In the genomic region with DNA sequence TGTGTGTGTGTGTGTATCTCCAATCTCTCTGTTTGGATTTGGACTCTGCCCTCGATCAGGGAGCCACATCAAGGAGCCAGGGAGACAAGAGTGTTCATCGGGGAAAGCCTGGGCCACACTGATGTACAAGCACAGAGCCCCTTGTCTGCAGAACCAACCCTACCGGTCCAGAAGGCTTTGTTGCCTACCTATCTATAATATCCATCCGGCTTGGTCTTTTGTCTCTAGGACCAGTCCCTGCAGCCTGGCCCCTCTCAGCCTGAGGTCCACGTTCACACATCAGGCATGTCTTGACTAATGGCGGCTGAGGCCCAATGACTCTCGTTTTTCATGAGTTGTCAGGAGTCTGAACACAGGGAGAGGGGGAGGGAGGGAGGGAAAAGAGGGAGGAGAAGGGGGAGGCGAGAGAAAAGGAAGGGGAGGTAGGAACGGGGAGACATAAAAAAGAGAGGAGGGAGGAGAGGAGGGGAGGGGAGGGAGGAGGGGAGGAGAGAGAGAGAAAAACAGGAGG, we compare ENCODE assay signal across 10 mouse cellular contexts.
DNase-seq lines count a peak whose midpoint lies in the region; ATAC-seq and TF ChIP-seq lines count a peak whose summit lies in the region.
"Had no signal": no experiment of that assay in that cellular context is flagged by ENCODE, and none has a peak within 500 bp of the region (broad histone marks: within the 10 kb centered on the region; RNA-seq: fewer than 3 reads in every experiment).

No protein-coding gene starts in this region.

- TF ChIP-seq POLR2A in limb, embryonic 14.5 days (IDR thresholded peaks at IDR 0.05; ENCODE audit: borderline replicate concordance, extremely low read depth, insufficient read depth, insufficient read length), result no peak

- no peaks in the 10 kb centered on the region for H3K36me3 ChIP-seq in kidney, embryonic 14.5 days (ENCODE audit: control insufficient read depth, insufficient read depth, low read length)
- H3K36me3 ChIP-seq in forebrain, embryonic 14.5 days (ENCODE audit: control insufficient read depth, insufficient read depth, low read length), result no peaks in the 10 kb centered on the region
- H3K36me3 ChIP-seq in limb, embryonic 14.5 days (ENCODE audit: control insufficient read depth, insufficient read depth, low read length), result no peaks in the 10 kb centered on the region
- H3K36me3 ChIP-seq: liver, embryonic 15.5 days had no signal

- H3K9me3 ChIP-seq in kidney, embryonic 14.5 days (ENCODE audit: control insufficient read depth, low read length), result no peaks in the 10 kb centered on the region; the same call in 1 of the 2 replicates
- H3K9me3 ChIP-seq in forebrain, embryonic 14.5 days (replicated peaks; ENCODE audit: control insufficient read depth, low read length), result no peaks in the 10 kb centered on the region
- no peaks in the 10 kb centered on the region for H3K9me3 ChIP-seq in limb, embryonic 14.5 days (ENCODE audit: control insufficient read depth, low read length)
- H3K9me3 ChIP-seq: liver, embryonic 15.5 days had no signal

- no peak overlapping the region for H3K9ac ChIP-seq in kidney, embryonic 14.5 days (ENCODE audit: low read depth, low read length)
- H3K9ac ChIP-seq in forebrain, embryonic 14.5 days (ENCODE audit: low read length), result peak overlapping the region; percentile 29
- no peak overlapping the region for H3K9ac ChIP-seq in limb, embryonic 14.5 days (ENCODE audit: low read depth, low read length, severe bottlenecking)
- H3K9ac ChIP-seq: liver, embryonic 15.5 days had no signal

- intact Hi-C loops in left cerebral cortex, postnatal 25 days (cut with DNase I), result loop anchor here (2.0 to 5.0 kb wide), 4 partner anchors 809 to 1899 kb away; a partner anchor contains a TSS

- 25% methylated on average over 9 of the region's 9 CpGs for WGBS in kidney, embryonic 14.5 days
- 26% methylated on average over 9 of the region's 9 CpGs for WGBS in forebrain, embryonic 14.5 days
- 22% methylated on average over 9 of the region's 9 CpGs for WGBS in limb, embryonic 14.5 days

- DNase-seq in kidney, postnatal 10 days, result no peak
- peak; percentile 83 for DNase-seq in forebrain, embryonic 14.5 days (ENCODE audit: low spot score)
- DNase-seq in limb, embryonic 14.5 days (ENCODE audit: low spot score), result no peak
- peak; percentile 55 for DNase-seq in retina, postnatal 1 day
- no peak for DNase-seq in urinary bladder, postnatal 10 days (ENCODE audit: low spot score)
- DNase-seq in left cerebral cortex, postnatal 25 days (ENCODE audit: low spot score in 2 of 2), result no peak

- ATAC-seq in kidney, embryonic 14.5 days (ENCODE audit: low FRiP score, low TSS enrichment), result peak; percentile 74
- peak; percentile 68 for ATAC-seq in forebrain, embryonic 14.5 days
- peak; percentile 4; the same call in 1 of the 2 replicates for ATAC-seq in limb, embryonic 14.5 days (ENCODE audit: low FRiP score, low read depth)
- ATAC-seq in monocyte, adult 5-6 weeks (replicated peaks; ENCODE audit: insufficient number of reproducible peaks, low FRiP score, low TSS enrichment, poor library complexity, severe bottlenecking), result no peak

- H3K4me2 ChIP-seq in kidney, embryonic 14.5 days (replicated peaks; ENCODE audit: low read depth, low read length), result no peak overlapping the region; the same call in 1 of the 2 replicates
- peak overlapping the region; percentile 31 for H3K4me2 ChIP-seq in forebrain, embryonic 14.5 days (ENCODE audit: low read length)
- peak overlapping the region; percentile 31; the same call in 1 of the 2 replicates for H3K4me2 ChIP-seq in limb, embryonic 14.5 days (replicated peaks; ENCODE audit: low read depth, low read length, severe bottlenecking)
- H3K4me2 ChIP-seq: liver, embryonic 15.5 days had no signal

- no peaks in the 10 kb centered on the region for H3K27me3 ChIP-seq in kidney, embryonic 14.5 days (ENCODE audit: control insufficient read depth, insufficient read depth, low read length)
- H3K27me3 ChIP-seq in forebrain, embryonic 14.5 days (replicated peaks; ENCODE audit: control insufficient read depth, insufficient read depth, low read length), result no peaks in the 10 kb centered on the region
- no peaks in the 10 kb centered on the region for H3K27me3 ChIP-seq in limb, embryonic 14.5 days (ENCODE audit: control insufficient read depth, insufficient read depth, low read length)
- H3K27me3 ChIP-seq: liver, embryonic 15.5 days had no signal

- H3K4me3 ChIP-seq in kidney, embryonic 14.5 days (ENCODE audit: low read length), result no peak overlapping the region
- no peak overlapping the region for H3K4me3 ChIP-seq in forebrain, embryonic 14.5 days (ENCODE audit: low read depth, low read length)
- no peak overlapping the region for H3K4me3 ChIP-seq in limb, embryonic 14.5 days (replicated peaks; ENCODE audit: low read length)
- H3K4me3 ChIP-seq: layer of hippocampus, adult 2 months; liver, embryonic 15.5 days had no signal

- H3K27ac ChIP-seq in kidney, embryonic 14.5 days (ENCODE audit: low read depth, low read length), result 0 out of 2 replicates have a peak overlapping the region, but pooled peaks have one; percentile 19
- peak overlapping the region; percentile 91 for H3K27ac ChIP-seq in forebrain, embryonic 14.5 days (ENCODE audit: low read depth, low read length)
- peak overlapping the region; percentile 58 for H3K27ac ChIP-seq in limb, embryonic 14.5 days (replicated peaks; ENCODE audit: low read depth, low read length)
- H3K27ac ChIP-seq: layer of hippocampus, adult 2 months; liver, embryonic 15.5 days had no signal

- peaks cover 9% of the 10 kb centered on the region for H3K4me1 ChIP-seq in kidney, embryonic 14.5 days (ENCODE audit: control insufficient read depth, insufficient read depth, low read length)
- H3K4me1 ChIP-seq in forebrain, embryonic 14.5 days (ENCODE audit: control insufficient read depth, insufficient read depth, low read length), result peaks cover 10% of the 10 kb centered on the region; the same call in 1 of the 2 replicates
- peaks cover 4% of the 10 kb centered on the region; the same call in 1 of the 2 replicates for H3K4me1 ChIP-seq in limb, embryonic 14.5 days (ENCODE audit: control insufficient read depth, insufficient read depth, low read length)
- H3K4me1 ChIP-seq: liver, embryonic 15.5 days had no signal

Comparison
In these comparisons a context has a peak if more than half of its experiments do, and no peak if none do; other contexts are left out.
1. H3K27ac ChIP-seq: peak in every context shown above with its lines; median percentile 91 in forebrain, embryonic 14.5 days; 58 in limb, embryonic 14.5 days; 19 in kidney, embryonic 14.5 days.
2. DNase-seq: peak in forebrain, embryonic 14.5 days (single experiment) and retina, postnatal 1 day (single experiment); none in kidney, postnatal 10 days (single experiment), limb, embryonic 14.5 days (single experiment), urinary bladder, postnatal 10 days (single experiment) and left cerebral cortex, postnatal 25 days (0 of 2).